Mouse (Mus musculus): Measurements from ENCODE around the gene Xlr5c. TPM values are rescaled to one million over a fixed set of nuclear protein-coding genes. Genes with fewer than 3 reads are reported as not detected.

Gene Xlr5c
- polyA plus RNA-seq (2012) = not detected in 2 replicates

GRCm38 (mm10) chrX:73292876-73293275, at the start of gene Xlr5c, which contains the start of gene Xlr5a:
Xlr5c (minus strand) TSS chrX:73292976.
Xlr5a (minus strand) TSS chrX:73292976.

DNA sequence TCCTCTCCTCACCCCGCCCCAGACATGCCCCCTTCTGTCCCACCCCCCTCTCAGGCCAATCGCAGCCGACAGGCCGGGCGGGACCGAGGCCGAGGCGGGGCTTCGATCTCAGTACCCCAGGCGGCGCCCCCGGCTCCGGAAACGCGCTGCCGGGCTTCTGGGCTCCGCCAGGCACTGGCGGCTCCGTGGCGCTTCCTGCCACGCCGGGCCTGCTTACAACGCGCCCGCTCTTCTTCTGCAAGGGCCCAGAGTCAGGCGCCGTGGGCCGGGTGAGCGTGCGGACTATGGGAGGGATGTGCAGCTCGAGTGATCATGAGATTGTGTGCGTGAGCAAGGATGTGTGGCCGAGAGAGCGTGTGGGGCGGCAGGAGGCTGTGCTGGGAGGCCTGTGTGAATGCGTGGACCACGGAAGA, 49.7 kb upstream of the Xlr5c start, which contains the start of gene Zfp275:
Gene Zfp275 (plus strand): TSS at position 139 of the 413 bp plus-strand sequence.

GRCm38 (mm10) chrX:73336740-73337139, 44.0 kb upstream of the Xlr5c start, which contains the start of gene Gm45015:
Gm45015 (minus strand) TSS chrX:73336840.

DNA sequence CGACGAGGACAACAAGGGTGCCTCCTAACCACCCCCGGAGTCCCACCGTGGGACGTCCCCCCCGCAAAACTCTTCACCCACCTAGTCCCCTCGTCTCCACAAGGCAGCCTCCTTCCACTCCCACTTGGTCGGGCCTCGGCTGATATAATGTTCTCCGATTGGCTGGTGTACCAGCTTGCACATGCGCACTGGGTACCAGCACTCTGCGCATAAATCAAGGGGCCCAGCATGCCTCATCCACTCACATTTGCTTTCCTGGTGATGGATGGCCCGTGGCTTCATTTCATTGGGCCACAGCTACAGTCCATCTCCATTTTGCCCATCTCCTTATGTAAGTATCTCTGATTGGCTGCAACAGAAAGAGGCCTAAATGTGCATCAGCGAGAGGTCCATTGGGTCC, 27.5 kb downstream of the Xlr5c start, which contains the start of gene Xlr3c:
Gene Xlr3c (minus strand): TSS at position 121 of the 400 bp plus-strand sequence.

GRCm38 (mm10) chrX:73242821-73243325, 49.9 kb downstream of the Xlr5c start, which contains the start of gene Xlr4c:
Xlr4c (minus strand) TSS chrX:73243130.

Other genes starting within 250 kb of the Xlr5c start
- not detected in 2 replicates for gene Pnma3, start 228.2 kb downstream of the Xlr5c start, polyA plus RNA-seq (2012)
- 1.5 and 1.6 TPM in 2 replicates for gene Xlr4a, start 210.5 kb downstream of the Xlr5c start, polyA plus RNA-seq (2012)
- gene Xlr3a, start 195.9 kb downstream of the Xlr5c start, polyA plus RNA-seq (2012) = 0.03 and 0.31 TPM in 2 replicates
- gene Gm14685, start 175.9 kb downstream of the Xlr5c start, polyA plus RNA-seq (2012) = 0.03 and 0.30 TPM in 2 replicates
- gene Xlr5b, start 144.2 kb downstream of the Xlr5c start, polyA plus RNA-seq (2012) = not detected in 2 replicates
- gene DXBay18, start 143.5 kb downstream of the Xlr5c start, polyA plus RNA-seq (2012) = not detected in 2 replicates
- not detected in 2 replicates for gene Spin2d, start 116.0 kb downstream of the Xlr5c start, polyA plus RNA-seq (2012)
- gene Xlr3b, start 100.8 kb downstream of the Xlr5c start, polyA plus RNA-seq (2012) = 0.12 and 0.24 TPM in 2 replicates
- 1.2 and 1.3 TPM in 2 replicates for gene Xlr4b, start 78.6 kb downstream of the Xlr5c start, polyA plus RNA-seq (2012)
- 20.1 and 21.8 TPM in 2 replicates for gene F8a, start 64.7 kb downstream of the Xlr5c start, polyA plus RNA-seq (2012)
- gene Xlr4c, start 49.8 kb downstream of the Xlr5c start, polyA plus RNA-seq (2012) = 0.97 and 1.8 TPM in 2 replicates
- 0.04 TPM in 1 of 2 replicates, not detected in the other for gene Xlr3c, start 27.6 kb downstream of the Xlr5c start, polyA plus RNA-seq (2012)
- not detected in 2 replicates for gene Xlr5a, start within 50 bp of the Xlr5c start, polyA plus RNA-seq (2012)
- gene Gm45015, start 43.9 kb upstream of the Xlr5c start, polyA plus RNA-seq (2012) = not detected in 2 replicates
- gene Zfp275, start 49.6 kb upstream of the Xlr5c start, polyA plus RNA-seq (2012) = 2.0 and 3.3 TPM in 2 replicates
- 0.06 TPM in 1 of 2 replicates, not detected in the other for gene Gm18336, start 105.8 kb upstream of the Xlr5c start, polyA plus RNA-seq (2012)
- 0.02 TPM in 1 of 2 replicates, not detected in the other for gene Zfp92, start 118.1 kb upstream of the Xlr5c start, polyA plus RNA-seq (2012)
- not detected in 2 replicates for gene Trex2, start 142.4 kb upstream of the Xlr5c start, polyA plus RNA-seq (2012)
- 4.3 and 6.6 TPM in 2 replicates for gene Haus7, start 166.1 kb upstream of the Xlr5c start, polyA plus RNA-seq (2012)
- gene Bgn, start 190.6 kb upstream of the Xlr5c start, polyA plus RNA-seq (2012) = 0.44 and 0.81 TPM in 2 replicates
- gene Atp2b3, start 210.1 kb upstream of the Xlr5c start, polyA plus RNA-seq (2012) = not detected in 2 replicates

All from megakaryocyte-erythroid progenitor cell, adult 5 weeks (primary cell).